Mouse (Mus musculus) CH12F3 (cell line): ENCODE measurements at regions not wholly inside any gene's neighbourhood (a gene's known extent, or its start where the extent isn't known, plus 50 kb on each side); places are given as distances from the start of the nearest gene placed in this dataset.

Experiments
- in situ Hi-C: fragments of 300-500 bp; cut with MboI; formaldehyde crosslinking; loops from 2 replicates; pipeline ENCODE4 v1.14.3; 2020; ENCODE audit warnings: low sequenced_read_pairs

DNA sequence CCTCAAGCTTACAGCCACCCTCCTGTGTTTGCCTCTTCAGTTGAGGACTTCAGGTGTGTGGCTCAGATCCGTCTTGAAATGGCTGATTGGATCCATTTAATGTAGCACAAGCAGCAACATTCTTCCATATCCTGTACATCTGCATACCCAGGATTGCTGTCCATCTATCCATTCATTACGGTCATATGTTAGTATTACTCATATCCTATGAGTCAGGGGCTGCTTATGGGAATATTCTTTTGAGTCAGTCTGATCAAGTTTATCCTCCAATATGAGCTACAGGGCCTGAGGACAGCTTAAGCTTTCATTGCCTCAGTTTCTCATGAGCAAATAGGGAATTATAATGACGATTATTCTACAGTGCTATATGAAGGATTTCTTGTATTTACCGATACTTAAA, 293.7 kb downstream of the Plpp3 start:
- in situ Hi-C loops: no loop called here

DNA sequence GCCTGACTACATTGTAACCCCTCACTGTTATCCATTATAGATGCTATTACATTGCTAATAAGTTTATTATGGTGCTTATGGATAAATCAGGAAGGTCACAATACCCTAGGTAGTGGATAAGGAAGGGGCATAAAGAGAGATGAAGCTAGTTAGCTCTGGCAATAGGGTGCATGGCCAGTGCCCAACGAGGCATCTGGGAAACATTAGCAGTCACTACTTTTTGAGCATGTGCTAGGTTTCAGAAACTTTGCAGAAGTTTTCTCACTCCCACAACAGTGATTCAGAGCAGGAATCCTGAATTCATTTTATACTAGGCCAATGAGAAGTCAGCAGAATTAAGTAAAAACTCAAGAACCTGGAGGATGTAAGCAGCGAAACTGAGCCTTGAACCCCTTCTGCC, 294.7 kb downstream of the Plpp3 start:
- in situ Hi-C loops: no loop called here

DNA sequence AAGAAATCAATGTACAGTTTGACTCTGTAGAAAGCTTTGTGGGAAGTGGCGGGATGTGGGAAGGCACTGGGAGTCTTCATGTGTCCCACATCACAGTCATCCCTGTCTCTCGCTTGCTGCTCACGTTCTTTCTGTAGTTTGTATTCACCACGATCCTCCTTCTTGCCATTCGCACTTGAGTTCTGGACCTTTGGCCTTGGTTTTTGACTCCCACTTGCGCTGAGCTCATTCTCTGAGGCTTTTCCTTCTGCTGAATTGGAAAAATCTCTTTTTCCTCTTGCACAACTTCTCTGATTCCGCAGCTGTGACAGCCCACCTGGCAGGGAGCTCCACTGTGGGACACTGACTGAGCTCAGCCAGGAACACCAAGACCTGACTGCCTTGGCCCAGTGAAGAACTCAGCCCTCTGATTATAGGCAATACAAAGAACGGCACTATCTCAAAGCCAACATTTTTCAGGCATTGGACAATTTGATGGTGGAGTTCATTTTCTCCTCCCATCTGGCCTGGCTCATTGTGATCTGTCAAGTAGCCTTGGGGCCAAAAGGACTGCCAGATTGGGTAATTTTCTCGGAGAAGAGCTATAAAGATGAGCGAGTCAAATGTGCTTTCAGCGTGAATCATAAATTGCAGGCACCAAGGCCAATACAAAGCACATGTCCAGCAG, 299.9 kb downstream of the Plpp3 start:
- in situ Hi-C loops: no loop called here

DNA sequence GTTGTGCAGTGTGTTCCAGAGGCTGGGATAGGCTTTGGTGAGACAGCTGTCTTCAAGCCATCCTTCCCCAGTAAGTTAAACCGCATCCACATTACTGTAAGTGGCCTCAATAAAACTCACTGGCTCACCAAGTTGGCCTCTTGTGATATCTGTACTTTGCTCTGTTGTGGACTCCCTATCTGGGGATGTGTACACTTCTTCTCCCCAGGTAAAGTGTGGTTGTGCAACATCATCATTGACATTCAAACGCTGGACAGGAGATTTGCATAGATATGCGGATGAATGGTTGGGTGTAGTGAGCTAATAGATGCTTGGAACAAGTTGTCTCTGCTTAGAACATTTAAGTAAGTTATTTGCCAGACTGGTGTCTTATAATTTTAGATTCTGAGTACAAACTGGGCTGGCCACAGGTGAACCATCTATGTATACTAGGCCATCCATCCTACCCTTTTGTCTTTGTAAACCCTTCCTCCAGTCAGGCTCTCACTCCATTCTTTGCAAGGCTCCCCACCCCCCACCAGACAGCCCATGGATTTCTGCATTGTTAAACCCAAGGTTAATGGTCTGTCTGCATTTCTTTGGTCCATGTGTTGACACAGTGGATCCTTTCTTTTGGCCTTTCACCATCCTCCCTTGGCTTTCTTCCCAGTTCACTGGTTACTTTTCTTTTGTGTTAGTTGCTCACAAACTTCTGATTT, 303.0 kb downstream of the Plpp3 start:
- in situ Hi-C loops: no loop called here

DNA sequence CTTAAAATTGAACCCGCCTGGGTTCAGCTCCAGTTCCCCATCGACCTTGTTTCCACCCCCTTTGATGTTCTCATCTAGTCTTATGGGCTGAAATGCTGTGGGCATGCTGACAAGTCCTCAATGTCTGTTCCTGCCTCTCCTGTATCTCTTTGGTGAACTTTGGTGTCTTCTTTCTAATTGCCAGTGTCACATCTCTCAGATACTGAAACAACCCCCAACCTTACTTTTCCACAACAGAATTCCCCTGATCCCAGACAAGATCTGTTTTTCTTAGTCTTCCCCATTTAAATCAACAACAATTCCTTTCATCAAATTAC, 303.5 kb downstream of the Plpp3 start:
- in situ Hi-C loops: no loop called here

DNA sequence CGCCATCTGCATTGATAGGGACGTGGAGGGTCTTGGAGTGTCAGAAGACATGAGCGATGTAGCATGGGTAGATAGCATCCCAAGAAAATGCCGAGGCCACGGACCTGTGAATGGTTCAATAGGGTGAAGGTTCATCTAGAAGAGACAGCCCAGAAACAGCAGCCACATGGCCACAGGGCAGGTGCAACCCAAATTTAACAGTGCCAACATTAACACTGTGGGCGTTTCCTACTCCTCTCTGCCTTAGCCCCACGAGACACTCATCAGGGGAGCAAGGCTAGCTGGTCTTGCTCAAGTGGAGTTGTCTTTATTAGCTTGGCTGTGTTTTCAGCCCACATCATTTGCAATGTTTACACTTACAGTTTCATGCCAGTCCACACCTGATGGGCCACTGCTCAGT, 310.7 kb downstream of the Plpp3 start:
- in situ Hi-C loops: no loop called here

DNA sequence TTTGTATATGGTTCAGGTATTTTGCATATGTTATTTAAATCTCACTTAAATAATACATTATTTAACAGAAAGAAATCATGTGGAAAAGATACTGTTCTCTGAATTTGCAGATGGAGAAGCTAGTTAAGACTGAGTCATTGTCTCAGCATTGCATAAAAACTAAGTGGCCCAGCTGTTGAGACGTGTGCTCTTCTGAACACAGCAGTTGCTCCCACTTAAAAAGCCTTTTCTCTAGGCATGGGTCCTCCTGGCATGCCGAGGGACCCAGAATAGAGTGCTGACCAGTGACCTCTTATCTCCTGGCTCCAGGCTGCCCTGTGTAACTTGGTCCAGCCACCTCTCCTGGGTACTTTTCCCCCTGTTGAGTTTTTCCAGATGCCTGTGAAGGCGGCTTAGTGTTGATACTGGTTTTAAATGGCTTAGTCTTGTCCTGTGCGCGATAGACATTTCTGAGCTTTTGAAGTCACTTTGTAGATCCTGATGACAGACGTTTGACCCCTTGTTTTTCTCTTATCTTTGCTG, 312.2 kb downstream of the Plpp3 start:
- in situ Hi-C loops: no loop called here

DNA sequence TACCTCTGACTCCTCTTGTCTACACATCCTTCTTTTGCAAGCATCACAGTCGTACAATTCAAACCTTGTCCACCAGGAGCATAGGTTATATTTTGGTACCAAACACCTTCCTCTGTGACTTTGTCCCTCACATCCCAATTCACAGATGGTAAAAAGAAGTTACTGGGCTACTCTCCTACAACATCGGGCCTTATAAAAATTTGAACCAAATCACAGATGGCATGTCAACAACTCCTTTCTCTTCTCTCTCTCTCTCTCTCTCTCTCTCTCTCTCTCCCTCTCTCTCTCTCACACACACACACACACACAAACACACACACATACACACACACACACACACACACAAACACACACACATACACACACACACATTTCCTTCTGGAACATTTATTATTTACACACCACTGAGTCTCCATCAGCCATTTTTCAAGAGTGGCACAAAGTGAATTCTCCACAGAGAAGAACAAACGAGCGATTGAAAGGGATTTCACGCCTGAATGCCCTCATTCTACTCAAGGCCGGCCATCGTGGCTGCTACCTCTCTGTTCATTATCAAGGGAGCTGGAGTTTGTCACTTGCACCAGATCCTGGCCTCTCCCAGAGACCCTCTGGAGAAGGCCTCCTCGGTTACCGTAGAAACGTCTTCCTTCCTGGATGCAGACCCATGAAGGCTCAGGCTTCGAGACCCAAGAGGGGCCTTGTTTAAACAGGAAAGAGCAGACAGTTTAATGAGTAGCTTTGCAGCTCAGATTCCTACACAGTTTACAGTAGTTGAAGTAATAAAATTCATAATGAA, 314.7 kb upstream of the Gm12728 start:
- in situ Hi-C loops: no loop called here

DNA sequence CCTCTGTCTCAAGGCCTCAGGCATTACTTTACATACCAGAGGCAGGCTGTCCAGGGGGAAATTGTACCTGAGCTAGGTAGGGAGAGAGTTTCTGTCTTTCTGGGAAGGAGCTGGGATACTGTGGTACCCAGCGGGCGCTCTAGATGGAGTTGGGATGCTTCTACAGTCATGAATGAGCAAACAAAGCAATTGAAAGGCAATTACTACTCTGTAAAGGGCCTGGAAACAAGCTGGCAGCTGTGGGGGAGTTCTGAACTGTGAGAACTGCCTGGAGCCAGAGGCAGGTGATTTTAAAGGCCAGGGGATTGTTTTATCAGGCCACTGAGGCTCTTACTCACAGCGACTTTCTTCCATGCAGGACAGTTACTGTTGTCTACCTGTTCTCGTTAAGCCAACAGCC, 313.3 kb upstream of the Gm12728 start:
- in situ Hi-C loops: no loop called here

DNA sequence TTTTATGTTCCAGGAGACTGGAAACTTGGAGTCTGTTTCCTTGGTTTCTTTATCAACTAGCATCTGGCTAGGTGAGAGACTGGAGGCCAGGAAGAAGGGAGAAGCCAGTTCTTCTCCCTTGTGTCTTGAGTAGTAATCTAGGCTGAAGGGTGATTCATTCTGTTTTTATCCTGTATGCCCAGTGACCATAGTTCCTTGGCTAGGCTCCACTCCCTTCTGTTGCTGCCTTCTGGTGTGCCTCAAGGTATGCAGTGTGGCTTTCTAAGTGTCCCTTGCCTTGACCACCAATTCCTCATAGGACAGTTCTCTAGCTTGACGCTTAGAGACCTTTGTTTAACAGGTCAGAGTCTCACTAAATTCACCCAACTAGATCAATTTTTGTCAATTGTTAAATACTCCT, 303.3 kb upstream of the Gm12728 start:
- in situ Hi-C loops: no loop called here

DNA sequence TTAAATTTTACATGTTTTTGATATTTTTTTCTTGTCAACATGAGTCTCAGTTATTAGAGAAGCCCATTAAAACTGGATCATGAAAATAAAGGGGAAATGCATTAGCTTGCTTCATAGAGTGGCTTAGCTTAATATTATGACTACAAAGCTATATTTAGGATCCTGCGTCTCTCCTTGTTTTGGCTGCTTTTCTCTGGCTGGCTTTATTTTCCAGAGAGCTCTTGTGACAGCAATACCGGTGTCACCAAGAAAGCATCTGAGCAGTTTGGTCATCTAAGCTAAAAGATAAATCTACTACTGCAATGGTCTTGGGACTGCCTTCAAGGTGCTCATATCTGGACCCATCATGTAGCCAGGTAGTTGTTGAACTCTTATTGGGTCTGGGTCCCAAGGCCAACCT, 293.5 kb upstream of the Gm12728 start:
- in situ Hi-C loops: no loop called here

DNA sequence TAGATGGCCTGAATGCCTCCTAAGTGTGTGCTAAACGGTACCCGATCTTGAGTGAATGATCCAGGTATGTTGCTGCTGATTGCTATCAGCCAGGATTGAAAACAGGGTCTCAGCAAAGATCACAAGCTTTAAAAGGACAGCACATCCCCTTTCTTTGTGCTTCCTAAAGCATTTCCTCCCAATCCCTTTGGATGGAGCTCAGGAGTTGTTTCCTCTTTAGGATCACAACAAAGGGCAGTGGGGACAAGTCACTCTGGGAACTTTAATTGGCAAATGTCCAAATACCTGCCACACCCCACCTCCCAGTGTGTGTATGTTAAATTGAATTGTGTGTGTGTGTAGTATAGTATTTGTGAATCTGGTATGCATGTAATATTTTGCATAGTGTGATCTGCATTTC, 283.5 kb upstream of the Gm12728 start:
- in situ Hi-C loops: no loop called here

DNA sequence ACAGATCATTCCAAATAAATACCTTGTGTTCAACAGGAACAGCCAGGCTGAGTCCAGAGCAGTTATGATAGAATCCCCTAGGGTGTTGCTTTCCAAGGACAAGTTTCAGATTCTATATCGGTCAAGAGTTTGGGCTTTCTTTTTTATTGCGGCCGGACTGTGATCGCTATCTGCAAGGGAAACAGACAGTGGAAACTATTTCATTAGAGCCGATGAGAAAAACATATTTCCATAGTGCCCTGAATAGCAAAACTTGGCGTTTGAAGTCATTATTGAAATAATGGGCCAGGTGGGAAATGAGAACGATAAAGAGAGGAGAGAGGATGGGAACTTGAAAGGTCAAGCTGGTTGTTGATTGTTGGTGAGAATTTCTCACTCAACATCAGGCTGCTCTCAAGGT, 282.4 kb upstream of the Gm12728 start:
- in situ Hi-C loops: no loop called here

DNA sequence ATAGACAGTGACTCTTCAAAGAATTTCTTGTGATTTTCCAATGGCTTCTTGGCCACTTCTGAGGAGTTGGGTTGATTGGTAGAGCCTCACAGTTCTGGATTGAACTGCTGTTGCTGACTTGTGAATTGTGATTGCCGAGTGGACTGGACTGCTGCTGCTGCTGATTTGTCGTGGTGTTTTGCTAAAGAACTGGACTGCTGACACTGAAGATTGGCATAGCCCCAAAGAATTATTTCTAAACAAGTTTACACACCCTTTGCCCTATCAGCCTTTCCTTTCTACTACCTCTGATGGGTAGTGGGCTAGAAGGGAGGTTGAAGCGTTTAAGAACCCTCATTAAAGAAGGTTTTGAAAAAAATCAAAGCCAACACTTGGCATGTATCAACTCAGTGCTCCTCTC, 280.6 kb upstream of the Gm12728 start:
- in situ Hi-C loops: no loop called here

DNA sequence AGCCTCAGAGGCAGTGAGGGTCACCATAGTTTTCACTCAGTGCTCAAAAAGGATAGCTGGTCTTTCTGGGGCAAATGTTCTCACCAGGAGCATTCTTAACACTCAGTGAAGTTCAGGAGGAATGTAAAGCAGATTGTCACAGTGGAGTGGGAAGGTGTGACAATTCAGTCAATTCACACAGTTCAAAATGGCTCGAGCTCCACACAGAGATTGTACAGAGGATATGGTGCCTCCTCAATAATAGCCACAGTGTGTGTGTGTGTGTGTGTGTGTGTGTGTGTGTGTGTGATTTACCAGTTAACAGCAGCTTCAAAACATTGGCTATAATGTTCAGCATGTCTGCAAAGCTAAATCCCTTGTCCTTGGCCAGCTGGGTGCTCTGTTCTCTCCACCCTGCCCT, 279.3 kb upstream of the Gm12728 start:
- in situ Hi-C loops: no loop called here

DNA sequence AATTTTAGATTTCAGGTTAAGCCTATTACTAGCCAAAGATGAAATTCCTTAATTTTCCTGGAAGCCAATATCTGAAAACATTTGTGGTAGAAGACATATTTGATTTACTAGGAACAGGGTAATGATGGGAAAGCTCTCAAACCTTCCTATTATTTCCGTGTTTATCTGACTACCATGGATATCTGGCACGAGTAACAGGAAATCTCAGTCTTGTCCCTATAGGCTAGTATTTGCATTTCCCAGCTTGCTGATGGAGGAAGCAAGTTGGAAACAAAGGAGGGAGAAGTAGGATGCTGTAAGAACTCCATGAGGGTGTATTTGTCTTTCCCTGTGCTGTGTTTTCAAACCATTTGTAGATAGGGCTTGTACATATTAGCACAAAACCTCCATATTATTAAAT, 264.5 kb upstream of the Gm12728 start:
- in situ Hi-C loops: no loop called here

DNA sequence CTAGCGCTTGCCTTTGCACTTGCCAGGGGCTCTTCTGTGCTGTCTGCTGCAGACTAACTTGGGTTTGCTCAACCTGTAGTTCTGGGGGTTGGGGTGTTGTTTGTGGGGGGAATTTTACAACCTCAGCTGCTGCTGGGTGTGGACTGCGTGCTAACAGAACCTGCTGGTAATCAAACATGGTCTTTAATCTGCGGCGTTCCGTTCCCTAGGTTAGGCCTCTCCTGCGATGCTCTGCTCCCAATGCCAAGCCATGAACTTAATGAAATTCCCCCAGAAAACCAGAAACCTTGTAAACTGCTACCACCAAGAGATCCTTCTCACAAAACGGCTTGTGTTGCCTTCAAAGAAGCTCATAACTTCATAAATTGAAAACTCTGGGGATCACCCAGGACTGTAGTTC, 262.9 kb upstream of the Gm12728 start:
- in situ Hi-C loops: no loop called here

DNA sequence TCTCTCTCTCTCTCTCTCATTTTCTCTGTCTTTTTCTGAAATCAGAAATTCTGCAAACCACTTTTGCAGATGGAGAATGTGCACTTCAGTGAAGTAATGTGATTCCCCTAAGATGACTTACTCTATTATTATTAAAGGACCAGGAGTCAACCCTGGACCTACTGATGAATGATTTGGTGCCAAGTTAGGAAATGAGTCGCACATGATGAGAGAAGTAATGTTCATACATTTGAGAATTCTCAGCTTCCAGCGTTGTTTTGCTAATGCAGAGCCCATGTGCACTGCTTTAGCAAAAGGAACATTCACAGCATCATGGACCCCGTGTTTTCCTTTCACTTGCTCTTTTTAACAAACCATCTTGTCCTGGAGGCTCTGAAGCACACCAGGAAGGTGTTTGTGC, 262.4 kb upstream of the Gm12728 start:
- in situ Hi-C loops: no loop called here

DNA sequence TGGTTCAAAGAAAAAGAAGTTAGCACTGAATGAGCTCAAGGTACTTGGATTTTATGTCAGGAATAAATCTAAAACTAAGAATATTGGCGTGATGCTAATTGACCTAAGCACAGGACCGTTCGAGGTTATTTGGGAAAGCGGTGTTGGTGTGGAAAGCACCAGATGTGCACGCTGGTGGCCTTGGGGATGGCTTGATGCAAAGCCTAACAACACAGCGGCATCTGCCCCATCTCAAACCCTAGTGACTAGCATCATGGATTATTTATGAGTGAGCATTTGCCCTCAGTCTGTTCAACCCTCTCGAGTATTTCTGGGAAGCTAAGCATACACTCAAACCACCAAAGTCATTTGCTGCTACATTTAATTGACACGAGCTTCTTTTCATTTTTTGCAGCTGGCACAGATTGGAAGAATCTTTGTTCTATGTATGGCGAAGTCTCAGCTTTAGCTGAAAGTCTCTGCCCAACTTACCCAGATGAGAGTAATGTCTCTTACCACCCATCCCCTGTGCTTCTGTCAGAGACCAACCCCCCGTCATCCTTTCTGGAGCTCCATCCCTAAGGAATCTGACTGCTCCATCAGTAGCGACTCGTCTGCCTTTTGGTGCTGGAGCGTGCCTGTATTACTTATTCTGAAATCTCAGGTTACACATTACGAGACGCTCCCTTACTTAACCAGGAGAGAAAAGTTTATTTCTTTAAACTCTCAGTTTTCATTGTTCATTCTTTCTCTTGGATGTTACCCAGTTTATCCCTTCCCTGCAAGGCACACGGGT, 257.8 kb upstream of the Gm12728 start:
- in situ Hi-C loops: no loop called here

DNA sequence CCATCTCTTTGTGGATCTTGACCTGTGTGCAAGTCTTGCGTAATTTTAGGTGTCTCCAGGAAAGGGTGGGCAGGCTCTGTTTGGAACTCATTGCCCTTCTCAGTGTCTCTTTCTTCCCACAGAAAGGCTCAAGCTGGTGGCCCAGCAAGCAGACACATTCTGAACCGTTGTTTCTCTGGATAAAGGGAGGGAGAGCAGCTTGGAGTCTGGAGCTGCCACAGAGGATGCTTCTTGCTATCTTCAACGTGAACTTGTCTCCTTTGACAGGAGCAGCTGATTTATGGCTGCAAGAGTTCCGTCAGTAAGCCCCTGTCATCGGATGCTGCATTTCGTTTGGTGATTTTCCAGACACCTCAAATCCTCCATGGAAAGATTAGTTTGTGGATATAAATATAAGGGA, 254.2 kb upstream of the Gm12728 start:
- in situ Hi-C loops: no loop called here

DNA sequence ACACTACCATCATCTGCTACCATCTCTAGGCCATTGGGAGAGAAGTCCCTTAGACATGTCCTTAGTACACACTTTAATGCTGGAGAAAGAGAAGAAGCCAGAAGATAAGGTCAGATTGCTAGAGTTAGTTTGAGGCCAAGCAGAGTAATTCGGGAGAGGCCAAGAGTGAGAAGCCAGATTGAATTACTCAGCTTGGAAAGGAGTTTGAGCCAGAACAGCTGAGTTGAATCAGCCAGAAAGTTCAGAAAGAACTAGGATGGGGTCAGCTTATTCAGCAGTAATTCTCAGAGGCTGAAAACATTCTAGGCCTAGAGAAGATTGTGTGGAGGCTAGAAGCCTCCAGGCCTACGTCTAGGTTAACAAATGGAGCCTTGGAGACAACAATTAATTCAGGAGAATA, 244.2 kb upstream of the Gm12728 start:
- in situ Hi-C loops: no loop called here
